Mouse (Mus musculus) megakaryocyte-erythroid progenitor cell, adult 5-6 weeks (primary cell): ENCODE measurements at regions not wholly inside any gene's neighbourhood (a gene's known extent, or its start where the extent isn't known, plus 50 kb on each side); places are given as distances from the start of the nearest gene placed in this dataset.

Experiments
- ATAC-seq: replicated peaks from 2 replicates; pipeline ENCODE4 v1.8.0; 2016; ENCODE audit warnings: mild to moderate bottlenecking, inconsistent platforms; ENCODE audit not compliant: severe bottlenecking, poor library complexity, low FRiP score, low TSS enrichment

- no peak for ATAC-seq
These were observed 623.7 kb upstream of the Cdh11 start for GRCm38 (mm10) chr8:103409121-103409551.

GRCm38 (mm10) chr8:103412731-103413130 lies 627.3 kb upstream of the Cdh11 start:
- no peak for ATAC-seq

GRCm38 (mm10) chr8:103413589-103414575 lies 628.4 kb upstream of the Cdh11 start:
- ATAC-seq, result no peak

GRCm38 (mm10) chr8:103422313-103422973 lies 637.0 kb upstream of the Cdh11 start:
- ATAC-seq, result no peak

- no peak for ATAC-seq
These were observed 640.5 kb upstream of the Cdh11 start for GRCm38 (mm10) chr8:103425967-103426366.

- no peak for ATAC-seq
These were observed 645.5 kb upstream of the Cdh11 start for GRCm38 (mm10) chr8:103430874-103431492.

GRCm38 (mm10) chr8:103433532-103434105 lies 648.2 kb upstream of the Cdh11 start:
- no peak for ATAC-seq

- ATAC-seq, result no peak
These were observed 653.7 kb upstream of the Cdh11 start for GRCm38 (mm10) chr8:103438995-103439717.

- no peak for ATAC-seq
These were observed 655.7 kb upstream of the Cdh11 start for GRCm38 (mm10) chr8:103441163-103441562.

GRCm38 (mm10) chr8:103442420-103443125 lies 657.1 kb upstream of the Cdh11 start:
- no peak for ATAC-seq

- ATAC-seq, result no peak
These were observed 656.8 kb upstream of the Cdh5 start for GRCm38 (mm10) chr8:103444577-103444976.

GRCm38 (mm10) chr8:103445378-103445777 lies 656.0 kb upstream of the Cdh5 start:
- no peak for ATAC-seq

- ATAC-seq, result no peak
These were observed 653.5 kb upstream of the Cdh5 start for GRCm38 (mm10) chr8:103447916-103448315.

GRCm38 (mm10) chr8:103451381-103452018 lies 649.9 kb upstream of the Cdh5 start:
- ATAC-seq, result no peak

GRCm38 (mm10) chr8:103457176-103457575 lies 644.2 kb upstream of the Cdh5 start:
- no peak for ATAC-seq

GRCm38 (mm10) chr8:103463557-103463956 lies 637.9 kb upstream of the Cdh5 start:
- no peak for ATAC-seq

GRCm38 (mm10) chr8:103464777-103465353 lies 636.6 kb upstream of the Cdh5 start:
- no peak for ATAC-seq
